Mouse (Mus musculus): ENCODE results near the gene Tyw1.

DNA sequence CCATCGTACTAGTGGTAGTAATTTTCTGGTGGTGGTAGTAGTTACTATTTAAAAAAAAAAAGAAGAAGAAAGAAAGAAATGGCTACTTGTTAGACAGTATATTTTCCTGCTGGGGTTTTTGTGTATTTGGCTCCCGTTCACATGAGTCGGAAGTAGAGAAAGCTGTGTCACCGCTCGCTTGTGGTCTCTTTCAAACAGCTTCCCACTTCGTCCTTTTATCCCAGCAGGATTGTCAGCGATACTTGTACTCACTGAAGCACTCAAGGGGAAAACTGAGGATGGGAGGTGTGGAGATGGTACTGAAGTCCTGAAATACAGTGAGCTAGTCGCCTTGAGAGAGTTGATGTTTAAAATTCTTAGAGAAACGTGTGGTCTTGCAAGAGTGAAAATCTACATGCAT is 72.9 kb downstream of the Tyw1 start:
- TF ChIP-seq CTCF (IDR thresholded peaks at IDR 0.05; ENCODE audit: low read depth, low read length) (no peak), POLR2A (IDR thresholded peaks at IDR 0.05; ENCODE audit: insufficient read depth, low read length) (no peak)
